Mouse (Mus musculus) MEL (cell line): ENCODE data around the gene Gjc2.

ENCODE experiments used
- ETS1 ChIP-seq: IDR thresholded peaks from 2 replicates; pipeline ENCODE4 v1.6.1; 2012; ENCODE audit warnings: low read depth, mild to moderate bottlenecking, inconsistent platforms, low read length, improper control_type of control experiment, moderate library complexity
- JUND ChIP-seq: IDR thresholded peaks from 2 replicates; pipeline ENCODE4 v1.6.1; 2011; ENCODE audit warnings: low read depth, mild to moderate bottlenecking, improper control_type of control experiment, low read length

DNA sequence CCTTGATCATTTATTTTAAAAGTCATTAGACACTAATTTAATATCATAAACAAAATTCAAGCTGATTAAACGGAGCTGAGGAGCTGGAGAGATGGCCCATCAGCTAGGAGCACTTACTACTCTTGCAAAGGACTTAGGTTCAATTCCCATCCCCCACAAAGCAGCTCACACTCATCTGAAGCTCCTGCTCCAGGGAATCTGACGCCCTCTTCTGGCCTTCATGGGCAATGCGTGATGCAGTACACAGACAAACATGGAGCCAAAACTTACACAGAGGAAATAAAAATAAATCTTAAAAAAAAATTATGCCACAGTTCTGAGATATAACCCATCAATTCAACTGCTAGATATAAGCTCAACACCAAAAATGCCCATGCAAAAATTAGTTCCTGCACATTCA, 31.3 kb downstream of the Gjc2 start:
- TF ChIP-seq JUND (no peak), ETS1 (no peak)
